Mouse (Mus musculus) hindbrain, postnatal 0 days (tissue): ENCODE data around the gene Def8. TPM values are rescaled to one million over a fixed set of nuclear protein-coding genes. Genes with fewer than 3 reads are reported as not detected.
A peak's percentile ranks its signal among the peaks of the same experiment; 100 is the strongest.
"Not testable (repeated sequence)": the region's sequence is repeated elsewhere in the genome, so short reads cannot be mapped to it uniquely, and the experiment has no call there.

Experiments used
- ATAC-seq: fragments of 200-750 bp; cut with Nextera tagmentation; 2 replicates; pipeline ENCODE4 v1.8.0; 2017; ENCODE audit warnings: mild to moderate bottlenecking, moderate TSS enrichment, moderate library complexity
- DNase-seq: peaks from one replicate; pipeline ENCODE4 v3.0.0-alpha.2; 2015; ENCODE audit warnings: low spot score
- H3K27ac ChIP-seq: fragments of 300-500 bp; sonication (generic); 2 replicates; pipeline ENCODE4 v1.5.1; 2014; ENCODE audit warnings: mild to moderate bottlenecking
- H3K27me3 ChIP-seq: fragments of 300-500 bp; sonication (generic); 2 replicates; pipeline ENCODE4 v1.6.1; 2014; ENCODE audit warnings: low read length, mixed read lengths; ENCODE audit not compliant: insufficient read depth
- H3K36me3 ChIP-seq: fragments of 300-500 bp; sonication (generic); 2 replicates; pipeline ENCODE4 v1.6.1; 2014; ENCODE audit warnings: low read length, mixed read lengths; ENCODE audit not compliant: insufficient read depth
- H3K4me1 ChIP-seq: fragments of 300-500 bp; sonication (generic); 2 replicates; pipeline ENCODE4 v1.6.1; 2014; ENCODE audit warnings: antibody characterized with exemption, low read length, mixed read lengths; ENCODE audit not compliant: insufficient read depth
- H3K4me2 ChIP-seq: fragments of 300-500 bp; sonication (generic); 2 replicates; pipeline ENCODE4 v1.6.1; 2014; ENCODE audit warnings: low read depth, mild to moderate bottlenecking, low read length, moderate library complexity, mixed read lengths
- H3K4me3 ChIP-seq: fragments of 300-500 bp; sonication (generic); 2 replicates; pipeline ENCODE4 v1.5.1; 2014; ENCODE audit warnings: low read length
- H3K9ac ChIP-seq: fragments of 300-500 bp; sonication (generic); replicated peaks from 2 replicates; pipeline ENCODE4 v1.6.1; 2014; ENCODE audit warnings: mild to moderate bottlenecking, low read length, moderate library complexity, mixed read lengths
- H3K9me3 ChIP-seq: fragments of 300-500 bp; sonication (generic); 2 replicates; pipeline ENCODE4 v1.6.1; 2016; ENCODE audit warnings: low read length, mixed read lengths
- CTCF ChIP-seq: IDR thresholded peaks from 2 replicates; pipeline ENCODE4 v1.5.1; 2016; ENCODE audit warnings: antibody characterized with exemption, control low read depth, low read depth
- WGBS: fragments of 180-500 bp; shearing (Covaris S2); extraction: QIAGEN DNeasy Blood & Tissue Kit; methylation state at CpG from one replicate; pipeline ENCODE4 v1.1.7; 2014; 5-methylcytosine and 5-hydroxymethylcytosine counted together
- polyA plus RNA-seq: library from polyadenylated mRNA; unstranded; fragments of >200 nt; fragmentation: Nextera tagmentation; extraction: Ambion mirVana; gene quantifications from 2 replicates; pipeline ENCODE4 v1.2.1, GENCODE M21; 2015
- total RNA-seq: library from RNA; depleted of rRNA; stranded (reverse); fragments of >200 nt; gene quantifications from 2 replicates; pipeline ENCODE4 v1.2.3, GENCODE M21; 2014

Gene Def8
- total and polyA plus RNA-seq, 2 experiments from 2014 or later, result 38.8 to 62.7 TPM

GRCm38 (mm10) chr8:123431616-123432365 lies 8.5 kb downstream of the Def8 start:
- Histone ChIP-seq H3K4me3 (no peak overlapping the region), H3K4me1 (no peaks in the 10 kb centered on the region), H3K36me3 (no peaks in the 10 kb centered on the region), H3K9me3 (peaks cover 19% of the 10 kb centered on the region), H3K27ac (no peak overlapping the region), H3K27me3 (no peaks in the 10 kb centered on the region), H3K4me2 (no peak overlapping the region), H3K9ac (no peak overlapping the region)
- no peak for TF ChIP-seq CTCF
- WGBS, result 95% methylated on average over 25 of the region's 25 CpGs
- no peak for DNase-seq
- ATAC-seq, result no peak

- 95% methylated on average over 16 of the region's 16 CpGs for WGBS
- Histone ChIP-seq H3K4me2 (no peak overlapping the region), H3K9me3 (peaks cover 18% of the 10 kb centered on the region), H3K9ac (no peak overlapping the region), H3K4me1 (no peaks in the 10 kb centered on the region), H3K27ac (no peak overlapping the region), H3K4me3 (no peak overlapping the region), H3K27me3 (no peaks in the 10 kb centered on the region), H3K36me3 (no peaks in the 10 kb centered on the region)
- ATAC-seq (no peak), DNase-seq (no peak)
- TF ChIP-seq CTCF, result no peak
Observed at GRCm38 (mm10) chr8:123432381-123432780, 9.1 kb downstream of the Def8 start.

- H3K36me3 ChIP-seq, H3K27ac ChIP-seq, ATAC-seq, H3K9ac ChIP-seq, DNase-seq, H3K27me3 ChIP-seq, H3K4me3 ChIP-seq, H3K4me1 ChIP-seq, H3K4me2 ChIP-seq: not testable (repeated sequence)
- WGBS, result 98% methylated on average over 39 of the region's 47 CpGs
- peaks cover 10% of the 10 kb centered on the region; the same call in 1 of the 2 replicates for H3K9me3 ChIP-seq
Observed at GRCm38 (mm10) chr8:123433241-123433974, 10.1 kb downstream of the Def8 start.

DNA sequence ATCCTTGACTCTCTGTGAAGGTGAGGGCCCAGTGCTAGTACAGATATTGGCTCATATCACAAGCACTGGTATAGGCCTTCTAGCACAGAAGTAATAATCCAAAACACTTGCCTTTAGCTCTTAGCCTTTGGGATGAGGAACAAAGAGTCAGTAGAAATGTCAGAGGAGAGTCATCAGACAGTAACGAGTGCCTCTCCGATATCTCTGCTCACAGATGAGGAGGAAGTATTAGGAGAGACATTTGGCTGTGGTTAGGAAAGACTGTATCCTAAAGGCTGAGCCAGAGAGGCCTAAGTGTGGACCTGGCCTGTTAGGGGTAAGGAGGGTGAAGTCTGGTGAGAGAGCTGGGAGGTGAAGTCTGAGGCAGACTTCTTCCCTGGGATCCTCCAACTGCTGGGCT lies 18.5 kb downstream of the Def8 start:
- DNase-seq (no peak), ATAC-seq (no peak)
- Histone ChIP-seq H3K9ac (no peak overlapping the region), H3K4me2 (no peak overlapping the region), H3K4me3 (no peak overlapping the region), H3K27ac (no peak overlapping the region), H3K9me3 (no peaks in the 10 kb centered on the region), H3K4me1 (peaks cover 4% of the 10 kb centered on the region; the same call in 1 of the 2 replicates), H3K36me3 (no peaks in the 10 kb centered on the region), H3K27me3 (no peaks in the 10 kb centered on the region)
- no peak for TF ChIP-seq CTCF
- WGBS, result 90% methylated on average over 2 of the region's 2 CpGs

GRCm38 (mm10) chr8:123442351-123442750 lies 19.0 kb downstream of the Def8 start:
- H3K27ac ChIP-seq, result peak overlapping the region; percentile 89; the same call in 1 of the 2 replicates
- peaks cover 4% of the 10 kb centered on the region; the same call in 1 of the 2 replicates for H3K4me1 ChIP-seq
- ATAC-seq, result peak; percentile 19; the same call in 1 of the 2 replicates
- TF ChIP-seq CTCF, result no peak
- H3K9me3 ChIP-seq, result no peaks in the 10 kb centered on the region
- no peak for DNase-seq
- H3K4me3 ChIP-seq, result 0 out of 2 replicates have a peak overlapping the region, but pooled peaks have one; percentile 73
- peak overlapping the region; percentile 62; the same call in 1 of the 2 replicates for H3K4me2 ChIP-seq
- H3K36me3 ChIP-seq, result no peaks in the 10 kb centered on the region
- 78% methylated on average over 5 of the region's 5 CpGs for WGBS
- no peaks in the 10 kb centered on the region for H3K27me3 ChIP-seq
- H3K9ac ChIP-seq, result peak overlapping the region; percentile 81; the same call in 1 of the 2 replicates

DNA sequence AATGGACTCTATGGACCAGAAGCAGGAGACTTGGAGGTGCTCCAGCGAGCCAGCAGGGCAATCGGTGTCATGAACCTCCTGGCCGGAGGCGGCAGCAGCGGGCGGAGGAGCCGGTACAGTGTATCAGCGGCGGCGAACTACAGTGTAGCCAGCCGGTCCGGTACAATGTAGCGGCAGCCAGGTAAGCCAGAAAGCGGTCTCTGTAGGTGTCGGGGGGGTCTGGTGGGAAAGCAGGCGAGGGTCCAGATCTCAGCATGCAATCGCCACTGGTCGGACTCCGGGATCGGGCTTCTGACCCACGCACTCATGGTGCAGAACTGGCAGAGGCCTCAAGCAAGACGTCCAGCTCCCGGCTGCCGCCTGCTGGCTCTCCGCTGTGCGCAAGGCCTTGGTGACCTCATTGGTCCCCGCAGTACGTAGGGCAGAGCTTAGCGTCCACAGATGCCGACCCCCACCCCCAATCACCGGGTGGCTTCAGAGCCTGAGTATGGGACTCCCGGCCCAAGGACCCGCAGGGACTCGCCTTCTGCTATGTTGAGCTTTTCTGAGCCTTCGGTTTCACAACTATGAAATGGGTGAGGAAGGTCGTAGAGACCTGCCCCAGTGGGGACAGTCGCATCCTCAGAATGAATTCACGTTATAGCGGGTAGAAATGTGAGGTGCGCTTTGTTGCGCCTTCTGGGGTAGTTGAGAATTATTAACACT lies 19.7 kb downstream of the Def8 start:
- ATAC-seq, result peak; percentile 96
- Histone ChIP-seq H3K27me3 (no peaks in the 10 kb centered on the region), H3K36me3 (no peaks in the 10 kb centered on the region), H3K4me2 (peak overlapping the region; percentile 62), H3K4me1 (peaks cover 4% of the 10 kb centered on the region; the same call in 1 of the 2 replicates), H3K9ac (peak overlapping the region; percentile 81), H3K9me3 (no peaks in the 10 kb centered on the region), H3K27ac (peak overlapping the region; percentile 89), H3K4me3 (peak overlapping the region; percentile 73)
- peak; percentile 71 for TF ChIP-seq CTCF
- WGBS, result under 1% methylated on average over 41 of the region's 41 CpGs
- peak; percentile 94 for DNase-seq
